Mouse (Mus musculus): ENCODE results near the gene Zfyve28. TPM values are rescaled to one million over a fixed set of nuclear protein-coding genes. Genes with fewer than 3 reads are reported as not detected.

Zfyve28 gene
- total and polyA plus RNA-seq, 2 experiments from 2014 or later = 3.0 to 10.0 TPM

GRCm38 (mm10) chr5:34276191-34276590 lies 12.1 kb downstream of the Zfyve28 start:
- TF ChIP-seq CTCF (IDR thresholded peaks at IDR 0.05) = no peak
- H3K36me3 ChIP-seq (ENCODE audit: insufficient read depth, low read length) = no peaks in the 10 kb centered on the region
- DNase-seq (ENCODE audit: low spot score) (no peak), ATAC-seq (ENCODE audit: low FRiP score) (no peak)
- no peak overlapping the region for H3K27ac ChIP-seq (ENCODE audit: low read depth, low read length)
- H3K4me2 ChIP-seq (ENCODE audit: low read depth, low read length, poor library complexity, severe bottlenecking) = no peak overlapping the region
- H3K4me1 ChIP-seq (ENCODE audit: insufficient read depth, low read length) = no peaks in the 10 kb centered on the region
- H3K9ac ChIP-seq (replicated peaks; ENCODE audit: low read length, poor library complexity, severe bottlenecking) = no peak overlapping the region
- 84% methylated on average over 7 of the region's 7 CpGs for WGBS
- no peak overlapping the region for H3K4me3 ChIP-seq (ENCODE audit: low read depth, low read length)
- H3K27me3 ChIP-seq (ENCODE audit: insufficient read depth, low read length) = no peaks in the 10 kb centered on the region
- no peaks in the 10 kb centered on the region for H3K9me3 ChIP-seq (ENCODE audit: low read length)

GRCm38 (mm10) chr5:34274676-34275293 lies 13.5 kb downstream of the Zfyve28 start:
- ATAC-seq (ENCODE audit: low FRiP score) = no peak
- H3K27me3 ChIP-seq (ENCODE audit: insufficient read depth, low read length) = no peaks in the 10 kb centered on the region
- no peak for TF ChIP-seq CTCF (IDR thresholded peaks at IDR 0.05)
- H3K36me3 ChIP-seq (ENCODE audit: insufficient read depth, low read length) = no peaks in the 10 kb centered on the region
- H3K4me3 ChIP-seq (ENCODE audit: low read depth, low read length) = no peak overlapping the region
- H3K9ac ChIP-seq (replicated peaks; ENCODE audit: low read length, poor library complexity, severe bottlenecking) = no peak overlapping the region
- H3K4me1 ChIP-seq (ENCODE audit: insufficient read depth, low read length) = no peaks in the 10 kb centered on the region
- H3K27ac ChIP-seq (ENCODE audit: low read depth, low read length) = no peak overlapping the region
- 85% methylated on average over 10 of the region's 10 CpGs for WGBS
- DNase-seq (ENCODE audit: low spot score) = no peak
- no peak overlapping the region for H3K4me2 ChIP-seq (ENCODE audit: low read depth, low read length, poor library complexity, severe bottlenecking)
- H3K9me3 ChIP-seq (ENCODE audit: low read length) = no peaks in the 10 kb centered on the region

GRCm38 (mm10) chr5:34274268-34274667 lies 14.0 kb downstream of the Zfyve28 start:
- H3K9ac ChIP-seq (replicated peaks; ENCODE audit: low read length, poor library complexity, severe bottlenecking) = no peak overlapping the region
- DNase-seq (ENCODE audit: low spot score) = peak; percentile 43
- H3K4me2 ChIP-seq (ENCODE audit: low read depth, low read length, poor library complexity, severe bottlenecking) = no peak overlapping the region
- ATAC-seq (ENCODE audit: low FRiP score) = no peak
- TF ChIP-seq CTCF (IDR thresholded peaks at IDR 0.05) = no peak
- WGBS = 81% methylated on average over 3 of the region's 3 CpGs
- no peaks in the 10 kb centered on the region for H3K4me1 ChIP-seq (ENCODE audit: insufficient read depth, low read length)
- no peaks in the 10 kb centered on the region for H3K9me3 ChIP-seq (ENCODE audit: low read length)
- H3K36me3 ChIP-seq (ENCODE audit: insufficient read depth, low read length) = no peaks in the 10 kb centered on the region
- H3K27me3 ChIP-seq (ENCODE audit: insufficient read depth, low read length) = no peaks in the 10 kb centered on the region
- H3K27ac ChIP-seq (ENCODE audit: low read depth, low read length) = no peak overlapping the region
- no peak overlapping the region for H3K4me3 ChIP-seq (ENCODE audit: low read depth, low read length)

- ATAC-seq (ENCODE audit: low FRiP score) = no peak
Measured at GRCm38 (mm10) chr5:34273251-34273681, 15.0 kb downstream of the Zfyve28 start.

DNA sequence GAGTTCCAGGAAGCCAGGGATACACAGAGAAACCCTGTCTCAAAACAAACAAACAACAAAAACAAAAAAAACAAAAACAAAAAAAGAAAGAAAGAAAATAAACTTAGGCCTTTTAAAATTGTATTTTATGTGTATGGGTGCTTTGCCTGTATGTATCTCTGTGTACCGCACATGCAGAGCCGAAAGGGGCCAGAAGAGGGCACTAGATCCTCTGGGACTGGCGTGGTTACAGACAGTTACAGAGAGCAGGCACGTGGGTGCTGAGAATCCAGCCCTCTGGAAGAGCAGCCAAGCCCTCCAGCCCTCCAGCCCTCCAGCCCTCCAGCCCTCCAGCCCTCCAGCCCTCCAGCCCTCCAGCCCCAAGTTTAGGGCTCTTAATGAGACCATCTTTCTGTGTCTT lies 16.5 kb downstream of the Zfyve28 start:
- Histone ChIP-seq H3K9me3 (ENCODE audit: low read length) (no peaks in the 10 kb centered on the region), H3K4me2 (ENCODE audit: low read depth, low read length, poor library complexity, severe bottlenecking) (no peak overlapping the region), H3K9ac (replicated peaks; ENCODE audit: low read length, poor library complexity, severe bottlenecking) (no peak overlapping the region), H3K36me3 (ENCODE audit: insufficient read depth, low read length) (no peaks in the 10 kb centered on the region), H3K27ac (ENCODE audit: low read depth, low read length) (no peak overlapping the region), H3K4me1 (ENCODE audit: insufficient read depth, low read length) (no peaks in the 10 kb centered on the region), H3K4me3 (ENCODE audit: low read depth, low read length) (no peak overlapping the region), H3K27me3 (ENCODE audit: insufficient read depth, low read length) (no peaks in the 10 kb centered on the region)
- ATAC-seq (ENCODE audit: low FRiP score) (no peak), DNase-seq (ENCODE audit: low spot score) (no peak)
- 33% methylated on average over 4 of the region's 4 CpGs for WGBS
- peak; percentile 63 for TF ChIP-seq CTCF (IDR thresholded peaks at IDR 0.05)

More at GRCm38 (mm10) chr5:34273251-34273681, 15.0 kb downstream of the Zfyve28 start:
- Histone ChIP-seq H3K4me3 (ENCODE audit: low read depth, low read length) (no peak overlapping the region), H3K4me2 (ENCODE audit: low read depth, low read length, poor library complexity, severe bottlenecking) (no peak overlapping the region), H3K4me1 (ENCODE audit: insufficient read depth, low read length) (no peaks in the 10 kb centered on the region), H3K27ac (ENCODE audit: low read depth, low read length) (no peak overlapping the region), H3K36me3 (ENCODE audit: insufficient read depth, low read length) (no peaks in the 10 kb centered on the region), H3K9me3 (ENCODE audit: low read length) (no peaks in the 10 kb centered on the region), H3K27me3 (ENCODE audit: insufficient read depth, low read length) (no peaks in the 10 kb centered on the region), H3K9ac (replicated peaks; ENCODE audit: low read length, poor library complexity, severe bottlenecking) (no peak overlapping the region)
- 73% methylated on average over 5 of the region's 5 CpGs for WGBS
- DNase-seq (ENCODE audit: low spot score) = no peak
- TF ChIP-seq CTCF (IDR thresholded peaks at IDR 0.05) = no peak

- Histone ChIP-seq H3K27me3 (ENCODE audit: insufficient read depth, low read length) (no peaks in the 10 kb centered on the region), H3K9me3 (ENCODE audit: low read length) (no peaks in the 10 kb centered on the region), H3K4me3 (ENCODE audit: low read depth, low read length) (no peak overlapping the region), H3K36me3 (ENCODE audit: insufficient read depth, low read length) (no peaks in the 10 kb centered on the region), H3K4me1 (ENCODE audit: insufficient read depth, low read length) (no peaks in the 10 kb centered on the region), H3K9ac (replicated peaks; ENCODE audit: low read length, poor library complexity, severe bottlenecking) (no peak overlapping the region), H3K4me2 (ENCODE audit: low read depth, low read length, poor library complexity, severe bottlenecking) (no peak overlapping the region), H3K27ac (ENCODE audit: low read depth, low read length) (no peak overlapping the region)
- 70% methylated on average over 12 of the region's 12 CpGs for WGBS
- ATAC-seq (ENCODE audit: low FRiP score) (no peak), DNase-seq (ENCODE audit: low spot score) (no peak)
- no peak for TF ChIP-seq CTCF (IDR thresholded peaks at IDR 0.05)
Measured at GRCm38 (mm10) chr5:34269921-34270465, 18.3 kb downstream of the Zfyve28 start.

Measured in midbrain, postnatal 0 days (tissue).